Mouse (Mus musculus): ENCODE results near the gene Btbd9.

Gene Btbd9

GRCm38 (mm10) chr17:30183561-30183960 is 392.7 kb downstream of the Btbd9 start:
- DNase-seq (ENCODE audit: low read depth, low spot score) = peak; percentile 88

- DNase-seq (ENCODE audit: low read depth, low spot score) = no peak
These were observed 394.2 kb downstream of the Btbd9 start for GRCm38 (mm10) chr17:30182063-30182462.

- no peak for DNase-seq (ENCODE audit: low read depth, low spot score)
These were observed 394.7 kb downstream of the Btbd9 start for GRCm38 (mm10) chr17:30181554-30181953.

GRCm38 (mm10) chr17:30180197-30180596 is 396.1 kb downstream of the Btbd9 start:
- DNase-seq (ENCODE audit: low read depth, low spot score) = no peak

- DNase-seq (ENCODE audit: low read depth, low spot score) = peak; percentile 59
These were observed 397.9 kb downstream of the Btbd9 start for GRCm38 (mm10) chr17:30178402-30178801.

- peak; percentile 84 for DNase-seq (ENCODE audit: low read depth, low spot score)
These were observed 398.9 kb downstream of the Btbd9 start for GRCm38 (mm10) chr17:30177435-30177834.
